Mouse (Mus musculus) intestine, postnatal 0 days (tissue): ENCODE measurements at regions not wholly inside any gene's neighbourhood (a gene's known extent, or its start where the extent isn't known, plus 50 kb on each side); places are given as distances from the start of the nearest gene placed in this dataset.

ENCODE experiments used
- ATAC-seq: fragments of 200-750 bp; cut with Nextera tagmentation; 2 replicates; pipeline ENCODE4 v1.8.0; 2017; ENCODE audit warnings: mild to moderate bottlenecking, moderate TSS enrichment, moderate library complexity
- H3K27ac ChIP-seq: fragments of 300-500 bp; sonication (generic); 2 replicates; pipeline ENCODE4 v1.5.1; 2014; ENCODE audit warnings: mild to moderate bottlenecking, low read depth, low read length, moderate library complexity
- H3K27me3 ChIP-seq: fragments of 300-500 bp; sonication (generic); replicated peaks from 2 replicates; pipeline ENCODE4 v1.6.1; 2014; ENCODE audit warnings: low read length, mixed read lengths; ENCODE audit not compliant: control insufficient read depth, insufficient read depth
- H3K36me3 ChIP-seq: fragments of 300-500 bp; sonication (generic); 2 replicates; pipeline ENCODE4 v1.6.1; 2014; ENCODE audit warnings: mild to moderate bottlenecking, moderate library complexity; ENCODE audit not compliant: control insufficient read depth, insufficient read depth
- H3K4me1 ChIP-seq: fragments of 300-500 bp; sonication (generic); replicated peaks from 2 replicates; pipeline ENCODE4 v1.6.1; 2014; ENCODE audit warnings: antibody characterized with exemption, low read length, mixed read lengths; ENCODE audit not compliant: control insufficient read depth, insufficient read depth
- H3K4me2 ChIP-seq: fragments of 300-500 bp; sonication (generic); replicated peaks from 2 replicates; pipeline ENCODE4 v1.6.1; 2014; ENCODE audit warnings: low read depth, mild to moderate bottlenecking, moderate library complexity
- H3K4me3 ChIP-seq: fragments of 300-500 bp; sonication (generic); 2 replicates; pipeline ENCODE4 v1.5.1; 2014; ENCODE audit warnings: low read depth, low read length
- H3K9ac ChIP-seq: fragments of 300-500 bp; sonication (generic); 2 replicates; pipeline ENCODE4 v1.6.1; 2014; ENCODE audit warnings: mild to moderate bottlenecking, low read depth, low read length
- H3K9me3 ChIP-seq: fragments of 300-500 bp; sonication (generic); 2 replicates; pipeline ENCODE4 v1.6.1; 2016; ENCODE audit warnings: mixed run types; ENCODE audit not compliant: control insufficient read depth
- CTCF ChIP-seq: sonication (generic); IDR thresholded peaks from 2 replicates; pipeline ENCODE4 v1.5.1; 2016; ENCODE audit warnings: low read depth, mild to moderate bottlenecking, control low read depth, antibody characterized with exemption, moderate library complexity
- WGBS: fragments of 180-500 bp; shearing (Covaris S2); extraction: QIAGEN DNeasy Blood & Tissue Kit; methylation state at CpG from one replicate; pipeline ENCODE4 v1.1.7; 2014; 5-methylcytosine and 5-hydroxymethylcytosine counted together

- H3K4me3 ChIP-seq = no peak overlapping the region
- no peak for TF ChIP-seq CTCF
- no peak overlapping the region for H3K9ac ChIP-seq
- no peaks in the 10 kb centered on the region for H3K36me3 ChIP-seq
- H3K4me1 ChIP-seq = no peaks in the 10 kb centered on the region
- H3K27me3 ChIP-seq = 0 out of 2 replicates have a peak, but pooled peaks cover 3% of the 10 kb centered on the region
- H3K4me2 ChIP-seq = no peak overlapping the region
- ATAC-seq = no peak
- WGBS = 66% methylated on average over 2 of the region's 2 CpGs
- no peaks in the 10 kb centered on the region for H3K9me3 ChIP-seq
- H3K27ac ChIP-seq = no peak overlapping the region
Observed at GRCm38 (mm10) chr2:131753436-131753835, 106.1 kb downstream of the Erv3 start.

GRCm38 (mm10) chr2:131750679-131751078 lies 108.9 kb downstream of the Erv3 start:
- ATAC-seq = no peak
- Histone ChIP-seq H3K9me3 (no peaks in the 10 kb centered on the region), H3K9ac (no peak overlapping the region), H3K4me1 (no peaks in the 10 kb centered on the region), H3K36me3 (no peaks in the 10 kb centered on the region), H3K4me2 (no peak overlapping the region), H3K27ac (no peak overlapping the region), H3K27me3 (no peaks in the 10 kb centered on the region), H3K4me3 (no peak overlapping the region)
- no peak for TF ChIP-seq CTCF
- 71% methylated on average over 6 of the region's 6 CpGs for WGBS

- 51% methylated on average over 4 of the region's 4 CpGs for WGBS
- Histone ChIP-seq H3K27me3 (no peaks in the 10 kb centered on the region), H3K4me3 (no peak overlapping the region), H3K4me2 (no peak overlapping the region), H3K9ac (no peak overlapping the region), H3K9me3 (no peaks in the 10 kb centered on the region), H3K4me1 (no peaks in the 10 kb centered on the region), H3K36me3 (no peaks in the 10 kb centered on the region), H3K27ac (no peak overlapping the region)
- no peak for ATAC-seq
- no peak for TF ChIP-seq CTCF
Observed at GRCm38 (mm10) chr2:131750206-131750605, 109.3 kb downstream of the Erv3 start.

DNA sequence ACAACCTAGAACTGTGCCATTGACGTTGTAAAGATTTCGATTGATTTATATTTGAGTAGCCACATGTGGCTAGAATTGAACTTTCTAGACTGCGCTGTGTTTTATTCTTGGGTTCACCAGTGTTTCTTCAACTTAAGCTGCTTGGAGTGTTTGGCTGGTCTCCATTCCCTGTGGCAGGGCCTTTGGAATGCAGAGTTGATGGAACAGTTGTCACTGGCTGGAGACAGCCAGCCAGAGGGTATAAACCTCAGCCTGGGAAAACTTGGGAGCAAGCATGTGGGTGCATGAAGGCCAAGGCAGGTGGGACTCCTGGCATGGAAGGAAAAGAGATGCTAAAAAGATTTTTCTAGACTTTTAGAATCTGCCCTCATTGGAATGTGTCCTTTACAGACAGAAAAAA lies 109.8 kb downstream of the Erv3 start:
- Histone ChIP-seq H3K27ac (no peak overlapping the region), H3K4me1 (no peaks in the 10 kb centered on the region), H3K27me3 (no peaks in the 10 kb centered on the region), H3K9me3 (no peaks in the 10 kb centered on the region), H3K9ac (no peak overlapping the region), H3K36me3 (no peaks in the 10 kb centered on the region), H3K4me2 (no peak overlapping the region), H3K4me3 (no peak overlapping the region)
- 79% methylated on average over 3 of the region's 3 CpGs for WGBS
- TF ChIP-seq CTCF = no peak
- no peak for ATAC-seq

- H3K9me3 ChIP-seq = no peaks in the 10 kb centered on the region
- H3K4me3 ChIP-seq = no peak overlapping the region
- no peak overlapping the region for H3K4me2 ChIP-seq
- no peak overlapping the region for H3K9ac ChIP-seq
- no peak overlapping the region for H3K27ac ChIP-seq
- TF ChIP-seq CTCF = no peak
- no peak for ATAC-seq
- no peaks in the 10 kb centered on the region for H3K36me3 ChIP-seq
- 51% methylated on average over 10 of the region's 10 CpGs for WGBS
- no peaks in the 10 kb centered on the region for H3K4me1 ChIP-seq
- no peaks in the 10 kb centered on the region for H3K27me3 ChIP-seq
Observed at GRCm38 (mm10) chr2:131748791-131749190, 110.8 kb downstream of the Erv3 start.

DNA sequence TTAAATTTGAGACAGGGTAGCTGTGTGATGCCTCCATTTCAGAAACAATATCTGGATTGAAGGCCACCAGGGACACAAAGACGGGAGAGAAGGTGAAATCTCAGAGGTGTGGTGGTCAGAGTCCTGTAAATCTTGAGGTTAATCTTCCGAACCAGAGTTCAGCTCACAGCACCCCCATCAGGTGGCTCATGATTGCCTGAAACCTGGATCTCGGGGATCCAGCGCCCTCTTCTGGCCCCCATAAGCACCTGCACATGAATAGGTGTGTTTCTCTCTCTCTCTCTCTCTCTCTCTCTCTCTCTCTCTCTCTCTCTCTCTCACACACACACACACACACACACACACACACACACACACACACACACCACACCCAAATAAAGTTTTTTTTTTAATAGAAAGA lies 111.8 kb downstream of the Erv3 start:
- no peaks in the 10 kb centered on the region for H3K9me3 ChIP-seq
- TF ChIP-seq CTCF = no peak
- no peak overlapping the region for H3K4me3 ChIP-seq
- no peak for ATAC-seq
- H3K4me1 ChIP-seq = no peaks in the 10 kb centered on the region
- H3K36me3 ChIP-seq = no peaks in the 10 kb centered on the region
- no peak overlapping the region for H3K9ac ChIP-seq
- no peak overlapping the region for H3K27ac ChIP-seq
- H3K27me3 ChIP-seq = no peaks in the 10 kb centered on the region
- H3K4me2 ChIP-seq = no peak overlapping the region
- 81% methylated on average over 4 of the region's 4 CpGs for WGBS

DNA sequence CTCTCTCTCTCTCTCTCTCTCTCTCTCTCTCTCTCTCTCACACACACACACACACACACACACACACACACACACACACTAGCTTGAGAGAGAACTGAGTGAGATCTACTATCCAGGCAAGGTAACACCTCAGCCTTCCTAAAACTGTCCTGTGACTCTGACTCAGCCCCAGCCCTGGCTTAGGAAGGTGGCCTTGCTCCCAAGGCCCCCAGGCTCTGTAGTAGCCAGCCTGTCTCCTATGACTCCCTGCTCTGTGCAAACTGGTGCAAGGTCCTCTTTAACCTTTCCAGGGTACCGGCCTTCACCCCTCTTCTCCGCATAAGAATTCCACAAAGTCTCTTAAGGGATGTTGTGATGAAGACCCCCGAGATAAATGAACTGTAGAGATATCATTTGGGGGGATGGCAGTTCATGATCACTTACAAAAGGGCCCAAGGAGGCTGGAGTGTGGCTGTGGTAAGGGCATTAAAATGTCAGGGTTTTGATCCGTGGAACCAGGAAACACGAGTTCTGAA lies 114.1 kb downstream of the Erv3 start:
- Histone ChIP-seq H3K9ac (no peak overlapping the region), H3K9me3 (no peaks in the 10 kb centered on the region), H3K4me3 (no peak overlapping the region), H3K27me3 (no peaks in the 10 kb centered on the region), H3K4me1 (no peaks in the 10 kb centered on the region), H3K36me3 (no peaks in the 10 kb centered on the region), H3K4me2 (no peak overlapping the region), H3K27ac (no peak overlapping the region)
- 88% methylated on average over 5 of the region's 5 CpGs for WGBS
- TF ChIP-seq CTCF = no peak
- ATAC-seq = no peak
